Mouse (Mus musculus) liver, embryonic 14.5 days (tissue): ENCODE measurements around the gene A730049H05Rik. TPM values are rescaled to one million over a fixed set of nuclear protein-coding genes. Genes with fewer than 3 reads are reported as not detected.

ENCODE experiments used
- ATAC-seq: fragments of 200-750 bp; cut with Nextera tagmentation; 2 replicates; pipeline ENCODE4 v1.8.0; 2017; ENCODE audit warnings: moderate number of reproducible peaks, mild to moderate bottlenecking, moderate library complexity; ENCODE audit not compliant: insufficient read depth
- DNase-seq, 3 experiments: peaks; one replicate each; pipeline ENCODE4 v3.0.0-alpha.2; 2012 to 2013; ENCODE audit warnings: low read depth in 3 of 3, low spot score in 3 of 3
- H3K27ac ChIP-seq: fragments of 300-500 bp; sonication (generic); 2 replicates; pipeline ENCODE4 v1.5.1; 2014; ENCODE audit warnings: moderate library complexity, mild to moderate bottlenecking, control low read depth, inconsistent platforms
- H3K27me3 ChIP-seq: fragments of 300-500 bp; sonication (generic); 2 replicates; pipeline ENCODE4 v1.6.1; 2014; ENCODE audit warnings: mild to moderate bottlenecking, low read length, moderate library complexity; ENCODE audit not compliant: control insufficient read depth, insufficient read depth
- H3K36me3 ChIP-seq: fragments of 300-500 bp; sonication (generic); replicated peaks from 2 replicates; pipeline ENCODE4 v1.6.1; 2014; ENCODE audit warnings: low read depth; ENCODE audit not compliant: control insufficient read depth, insufficient read depth
- H3K4me1 ChIP-seq, 2 experiments: fragments of 200-500 bp in 1 of 2; fragments of 300-500 bp in 1 of 2; sonication (generic) in 1 of 2; replicated peaks; 2 replicates each; pipeline ENCODE4 v1.6.1; 2012 to 2014; ENCODE audit warnings: antibody characterized with exemption in 1 of 2, inconsistent platforms in 1 of 2, low read length in 1 of 2; ENCODE audit not compliant: control insufficient read depth in 2 of 2, insufficient read depth in 2 of 2
- H3K4me2 ChIP-seq: fragments of 300-500 bp; sonication (generic); 2 replicates; pipeline ENCODE4 v1.6.1; 2014; ENCODE audit warnings: low read depth, mild to moderate bottlenecking, control low read depth, moderate library complexity
- H3K4me3 ChIP-seq, 2 experiments: fragments of 200-500 bp in 1 of 2; fragments of 300-500 bp in 1 of 2; sonication (generic) in 1 of 2; 2 replicates each; pipeline ENCODE4 v1.5.1; 2012 to 2014; ENCODE audit warnings: low read depth in 2 of 2, low read length in 2 of 2, mild to moderate bottlenecking in 2 of 2, control low read depth in 1 of 2, inconsistent platforms in 1 of 2, moderate library complexity in 1 of 2; ENCODE audit not compliant: insufficient read depth in 1 of 2
- H3K9ac ChIP-seq: fragments of 300-500 bp; sonication (generic); replicated peaks from 2 replicates; pipeline ENCODE4 v1.6.1; 2014; ENCODE audit warnings: mild to moderate bottlenecking, control low read depth, moderate library complexity
- H3K9me3 ChIP-seq: fragments of 300-500 bp; sonication (generic); 2 replicates; pipeline ENCODE4 v1.6.1; 2016; ENCODE audit warnings: low read length, mixed read lengths; ENCODE audit not compliant: control insufficient read depth
- CTCF ChIP-seq: IDR thresholded peaks from 2 replicates; pipeline ENCODE4 v1.5.1; 2016; ENCODE audit warnings: antibody characterized with exemption, low read depth, control low read depth
- EP300 ChIP-seq: IDR thresholded peaks from 2 replicates; pipeline ENCODE4 v1.6.1; 2016; ENCODE audit warnings: antibody characterized with exemption, low read depth
- WGBS: fragments of 180-500 bp; shearing (Covaris S2); extraction: QIAGEN DNeasy Blood & Tissue Kit; methylation state at CpG from one replicate; pipeline ENCODE4 v1.1.7; 2014; ENCODE audit not compliant: insufficient replicate concordance; 5-methylcytosine and 5-hydroxymethylcytosine counted together
- polyA plus RNA-seq, 2 experiments: library from polyadenylated mRNA; depleted of rRNA in 1 of 2; stranded (reverse) in 1 of 2; unstranded in 1 of 2; fragments of >200 nt; fragmentation: Nextera tagmentation in 1 of 2; extraction: Ambion mirVana in 1 of 2; gene quantifications; 2 replicates each; pipeline versions ENCODE4 v1.2.1 to v1.2.3; 2012 to 2014

Gene A730049H05Rik
- polyA plus RNA-seq, 2 experiments = 0.02 to 0.22 TPM

- no peaks in the 10 kb centered on the region for H3K4me1 ChIP-seq
- no peak overlapping the region for H3K4me3 ChIP-seq
- no peak overlapping the region for H3K9ac ChIP-seq
- DNase-seq (no peak), ATAC-seq (no peak)
- no peak for TF ChIP-seq EP300
- TF ChIP-seq CTCF = no peak
- H3K27ac ChIP-seq = no peak overlapping the region
- H3K9me3 ChIP-seq = no peaks in the 10 kb centered on the region
- no peak overlapping the region for H3K4me2 ChIP-seq
- H3K36me3 ChIP-seq = no peaks in the 10 kb centered on the region
- 33% methylated on average over 2 of the region's 2 CpGs for WGBS
- no peaks in the 10 kb centered on the region for H3K27me3 ChIP-seq
Measured at GRCm38 (mm10) chr6:92842000-92842399, 25.7 kb downstream of the A730049H05Rik start.

GRCm38 (mm10) chr6:92843474-92843873 is 27.2 kb downstream of the A730049H05Rik start:
- no peak overlapping the region for H3K4me2 ChIP-seq
- 60% methylated on average over 2 of the region's 2 CpGs for WGBS
- H3K4me1 ChIP-seq = no peaks in the 10 kb centered on the region
- no peak overlapping the region for H3K4me3 ChIP-seq
- no peak for DNase-seq
- H3K36me3 ChIP-seq = no peaks in the 10 kb centered on the region
- no peaks in the 10 kb centered on the region for H3K9me3 ChIP-seq
- no peak for ATAC-seq
- no peaks in the 10 kb centered on the region for H3K27me3 ChIP-seq
- no peak overlapping the region for H3K9ac ChIP-seq
- no peak overlapping the region for H3K27ac ChIP-seq
- no peak for TF ChIP-seq CTCF
- no peak for TF ChIP-seq EP300

GRCm38 (mm10) chr6:92845898-92846297 is 29.6 kb downstream of the A730049H05Rik start:
- Histone ChIP-seq H3K9me3 (no peaks in the 10 kb centered on the region), H3K9ac (no peak overlapping the region), H3K27ac (no peak overlapping the region), H3K36me3 (no peaks in the 10 kb centered on the region), H3K4me2 (no peak overlapping the region), H3K4me1 (no peaks in the 10 kb centered on the region), H3K27me3 (no peaks in the 10 kb centered on the region), H3K4me3 (no peak overlapping the region)
- no peak for ATAC-seq
- DNase-seq = no peak
- TF ChIP-seq CTCF = no peak
- no peak for TF ChIP-seq EP300
- WGBS = 68% methylated on average over 8 of the region's 8 CpGs

GRCm38 (mm10) chr6:92846614-92847013 is 30.3 kb downstream of the A730049H05Rik start:
- TF ChIP-seq EP300 (no peak), CTCF (no peak)
- Histone ChIP-seq H3K9ac (no peak overlapping the region), H3K27ac (no peak overlapping the region), H3K4me2 (no peak overlapping the region), H3K9me3 (no peaks in the 10 kb centered on the region), H3K4me1 (no peaks in the 10 kb centered on the region), H3K4me3 (no peak overlapping the region), H3K27me3 (no peaks in the 10 kb centered on the region), H3K36me3 (no peaks in the 10 kb centered on the region)
- WGBS = 56% methylated on average over 4 of the region's 4 CpGs
- no peak for ATAC-seq
- no peak for DNase-seq

GRCm38 (mm10) chr6:92849208-92849607 is 32.9 kb downstream of the A730049H05Rik start:
- 74% methylated on average over 9 of the region's 9 CpGs for WGBS
- H3K4me2 ChIP-seq = no peak overlapping the region
- DNase-seq (no peak), ATAC-seq (no peak)
- H3K27me3 ChIP-seq = no peaks in the 10 kb centered on the region
- no peak for TF ChIP-seq EP300
- no peak for TF ChIP-seq CTCF
- no peaks in the 10 kb centered on the region for H3K9me3 ChIP-seq
- H3K9ac ChIP-seq = no peak overlapping the region
- H3K4me3 ChIP-seq = no peak overlapping the region
- H3K36me3 ChIP-seq = no peaks in the 10 kb centered on the region
- no peaks in the 10 kb centered on the region for H3K4me1 ChIP-seq
- no peak overlapping the region for H3K27ac ChIP-seq

- no peaks in the 10 kb centered on the region for H3K27me3 ChIP-seq
- no peaks in the 10 kb centered on the region for H3K4me1 ChIP-seq
- no peaks in the 10 kb centered on the region for H3K36me3 ChIP-seq
- no peak overlapping the region for H3K4me2 ChIP-seq
- TF ChIP-seq CTCF = no peak
- TF ChIP-seq EP300 = no peak
- H3K27ac ChIP-seq = no peak overlapping the region
- no peak overlapping the region for H3K9ac ChIP-seq
- H3K4me3 ChIP-seq = no peak overlapping the region
- no peaks in the 10 kb centered on the region for H3K9me3 ChIP-seq
- DNase-seq (no peak), ATAC-seq (no peak)
- WGBS = 49% methylated on average over 5 of the region's 5 CpGs
Measured at GRCm38 (mm10) chr6:92850250-92850649, 34.0 kb downstream of the A730049H05Rik start.
